Mouse (Mus musculus) left cerebral cortex, adult 8-10 months (tissue): ENCODE measurements around the gene Cage1. TPM values are rescaled to one million over a fixed set of nuclear protein-coding genes. Genes with fewer than 3 reads are reported as not detected.

Source experiments
- DNase-seq, 2 experiments: peaks; one replicate each; pipeline ENCODE4 v3.0.0; 2022; ENCODE audit warnings: low spot score in 2 of 2
- total RNA-seq, 4 experiments: library from RNA; stranded (reverse); gene quantifications; 2 replicates each; pipeline ENCODE4 v1.2.4; 2022

Cage1 gene
- 1 to 10 TPM; 5.1 to 7.9 (median 6.3) TPM for total RNA-seq

DNA sequence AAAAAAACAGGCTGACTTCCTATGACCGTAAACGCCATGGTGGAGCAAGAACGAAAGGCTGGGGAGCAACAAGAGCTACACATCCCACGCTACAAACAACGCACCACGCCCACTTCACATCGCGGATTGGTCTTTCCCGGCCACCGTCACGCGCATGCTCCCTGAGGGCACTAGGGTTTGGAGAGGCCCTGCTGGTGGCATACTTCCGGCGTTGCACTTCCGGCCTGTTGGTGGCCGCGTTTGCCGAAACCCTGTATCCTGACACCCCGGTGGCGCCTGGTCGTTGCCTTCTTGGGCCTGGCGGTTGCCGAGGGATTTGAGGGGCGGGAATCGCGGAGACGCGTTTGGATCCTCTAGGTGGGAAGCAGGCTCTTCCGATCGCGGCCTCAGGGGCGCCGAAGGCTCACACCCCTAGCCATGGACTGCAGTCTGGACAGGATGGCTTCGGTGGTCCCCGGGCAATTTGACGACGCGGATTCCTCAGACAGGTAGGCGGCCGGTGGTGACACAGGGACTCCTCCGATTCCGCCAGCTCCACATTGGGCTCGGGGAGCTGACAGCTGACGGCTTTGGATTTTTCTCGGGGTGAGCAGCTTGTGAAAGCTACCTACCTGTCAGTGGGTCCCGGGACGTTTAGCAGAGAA lies at the start of gene Cage1:
Cage1 (minus strand) TSS at position 26 of the 644 bp plus-strand sequence.
- DNase-seq: peak; percentile 93 to 98

DNA sequence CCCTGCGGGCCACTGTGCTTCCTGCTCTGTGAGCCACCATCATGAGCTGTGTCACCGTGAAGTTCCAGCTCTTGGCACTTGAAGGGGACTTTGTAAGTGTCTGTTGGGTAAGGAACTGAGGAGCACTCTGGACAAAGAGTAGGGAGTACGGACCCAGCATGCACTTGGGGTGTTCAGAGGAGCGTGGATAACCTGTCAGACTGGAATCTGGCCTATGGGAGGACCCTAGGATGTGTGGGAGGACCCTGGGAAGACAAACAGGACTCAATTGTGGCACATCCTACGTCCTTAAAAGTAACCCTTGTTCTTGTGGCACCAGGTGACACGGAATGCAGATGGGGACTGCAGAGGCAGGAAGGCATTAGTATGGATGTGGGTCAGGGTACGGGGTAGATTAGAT lies 44.3 kb upstream of the Cage1 start:
- no peak for DNase-seq

DNA sequence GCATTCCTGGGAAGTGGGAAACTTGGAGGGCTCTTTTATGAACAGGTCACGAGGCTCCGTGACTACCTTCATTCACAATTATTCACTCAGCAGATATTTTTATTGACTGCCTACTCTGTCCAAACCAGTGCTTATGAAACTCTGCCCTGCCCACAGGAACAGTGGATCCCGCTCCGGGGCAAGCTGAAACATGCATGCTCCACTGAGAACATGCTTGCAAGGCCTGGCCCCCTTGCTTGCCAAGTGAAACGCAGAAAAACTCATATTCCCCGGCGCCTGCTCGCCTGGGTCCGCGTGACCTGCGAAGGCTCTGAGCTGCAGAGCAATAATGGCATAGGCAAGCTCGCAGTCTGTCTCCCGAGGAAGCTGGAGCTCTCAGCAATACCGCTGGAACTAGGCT lies 43.9 kb upstream of the Cage1 start:
- DNase-seq: no peak

DNA sequence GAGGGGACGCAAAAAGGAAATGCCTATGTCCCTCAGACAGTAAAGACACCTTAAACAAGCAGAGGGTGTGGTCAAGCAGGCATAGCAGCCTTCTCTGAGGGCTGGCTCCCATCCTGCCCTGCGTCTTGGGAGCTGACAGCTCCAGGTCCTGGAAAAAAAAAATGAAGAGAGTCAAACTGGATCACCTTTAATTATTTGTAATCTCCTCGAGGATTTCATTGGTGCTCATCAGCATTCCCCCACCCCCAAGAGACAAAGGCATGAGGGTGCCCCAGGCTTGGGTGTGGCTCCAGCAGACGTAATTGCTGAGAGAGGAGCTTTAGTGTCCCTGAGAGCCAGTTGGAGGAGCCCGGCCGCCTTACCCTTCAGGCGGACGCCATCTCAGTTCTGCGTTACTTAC lies 43.1 kb upstream of the Cage1 start:
- no peak for DNase-seq

DNA sequence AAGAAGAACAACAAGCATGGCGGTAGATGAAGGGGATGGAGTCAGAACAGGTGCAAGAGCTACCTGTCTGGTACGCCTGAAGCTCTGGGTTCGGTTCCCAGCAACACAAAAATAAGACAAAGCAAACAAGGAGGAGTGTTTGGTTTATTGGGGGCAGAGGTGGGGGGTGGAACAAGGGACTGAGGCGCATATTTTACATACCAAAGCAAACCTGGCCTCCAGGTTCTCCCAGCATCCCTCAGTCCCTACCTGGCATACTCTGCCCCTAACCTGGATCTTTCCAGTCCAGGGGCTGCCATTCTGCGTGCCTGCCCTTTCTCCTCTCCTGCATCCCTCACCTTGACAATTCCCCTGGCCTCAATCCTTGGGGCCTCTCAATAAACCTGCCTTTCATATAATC lies 42.5 kb upstream of the Cage1 start:
- no peak for DNase-seq

DNA sequence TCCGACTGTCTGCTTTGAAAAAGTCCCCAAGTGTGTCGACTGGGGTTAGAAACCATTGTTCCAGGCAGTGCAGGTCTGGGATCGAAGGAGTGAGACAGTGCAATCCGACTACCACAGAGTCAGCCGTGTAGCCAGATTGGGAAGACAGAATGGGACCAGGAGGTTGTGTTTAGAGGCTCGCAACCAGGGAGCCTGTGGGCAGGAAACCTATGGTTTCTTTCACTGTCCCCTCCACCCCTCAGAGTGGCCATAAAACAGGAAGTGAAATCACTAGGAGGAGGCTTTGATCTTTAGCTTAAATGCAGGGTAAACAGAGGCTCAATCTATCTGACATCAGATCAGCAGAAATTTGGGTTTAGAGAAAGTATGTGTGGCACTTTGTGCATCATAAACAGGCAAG lies 42.0 kb upstream of the Cage1 start:
- DNase-seq: no peak

DNA sequence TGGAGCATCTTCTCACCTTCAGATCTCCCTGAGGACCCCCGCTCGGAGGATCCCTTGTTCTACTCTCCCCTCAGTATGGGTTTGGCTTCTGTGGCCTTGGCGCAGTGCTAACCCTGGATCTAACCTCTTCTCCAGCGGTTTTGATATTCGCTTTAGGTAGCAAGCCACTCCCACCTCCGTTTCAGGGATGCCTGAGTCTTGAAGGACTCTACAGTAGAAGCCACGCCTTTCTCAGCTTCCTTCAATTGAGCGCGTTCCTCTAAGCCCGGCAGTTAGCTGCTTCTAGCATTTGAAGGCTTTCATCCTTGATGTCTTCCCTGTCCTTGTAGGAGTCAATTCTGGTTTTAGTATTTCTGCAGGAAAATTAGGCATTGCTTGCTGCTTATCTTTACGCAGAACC lies 40.2 kb upstream of the Cage1 start:
- DNase-seq: no peak

DNA sequence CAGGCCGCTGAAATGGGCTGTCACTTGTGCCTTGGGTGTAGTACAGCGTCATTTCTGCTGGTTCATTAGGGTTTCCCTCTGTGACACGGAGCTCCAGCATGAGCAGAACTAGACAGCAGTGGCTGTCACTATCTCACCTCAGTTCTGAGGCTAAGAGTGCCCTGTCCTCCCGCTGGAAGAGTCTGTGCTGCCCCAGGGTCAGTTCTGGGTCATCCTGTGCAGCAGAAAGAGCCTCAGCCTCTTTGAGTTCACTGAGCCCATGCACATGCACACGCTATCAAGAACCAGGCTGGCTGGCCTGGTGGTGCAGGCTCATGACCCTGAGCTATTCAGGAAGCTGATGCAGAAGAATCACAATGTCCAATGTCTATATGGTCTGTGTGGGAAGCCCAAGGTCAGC lies 37.5 kb upstream of the Cage1 start:
- DNase-seq: no peak

DNA sequence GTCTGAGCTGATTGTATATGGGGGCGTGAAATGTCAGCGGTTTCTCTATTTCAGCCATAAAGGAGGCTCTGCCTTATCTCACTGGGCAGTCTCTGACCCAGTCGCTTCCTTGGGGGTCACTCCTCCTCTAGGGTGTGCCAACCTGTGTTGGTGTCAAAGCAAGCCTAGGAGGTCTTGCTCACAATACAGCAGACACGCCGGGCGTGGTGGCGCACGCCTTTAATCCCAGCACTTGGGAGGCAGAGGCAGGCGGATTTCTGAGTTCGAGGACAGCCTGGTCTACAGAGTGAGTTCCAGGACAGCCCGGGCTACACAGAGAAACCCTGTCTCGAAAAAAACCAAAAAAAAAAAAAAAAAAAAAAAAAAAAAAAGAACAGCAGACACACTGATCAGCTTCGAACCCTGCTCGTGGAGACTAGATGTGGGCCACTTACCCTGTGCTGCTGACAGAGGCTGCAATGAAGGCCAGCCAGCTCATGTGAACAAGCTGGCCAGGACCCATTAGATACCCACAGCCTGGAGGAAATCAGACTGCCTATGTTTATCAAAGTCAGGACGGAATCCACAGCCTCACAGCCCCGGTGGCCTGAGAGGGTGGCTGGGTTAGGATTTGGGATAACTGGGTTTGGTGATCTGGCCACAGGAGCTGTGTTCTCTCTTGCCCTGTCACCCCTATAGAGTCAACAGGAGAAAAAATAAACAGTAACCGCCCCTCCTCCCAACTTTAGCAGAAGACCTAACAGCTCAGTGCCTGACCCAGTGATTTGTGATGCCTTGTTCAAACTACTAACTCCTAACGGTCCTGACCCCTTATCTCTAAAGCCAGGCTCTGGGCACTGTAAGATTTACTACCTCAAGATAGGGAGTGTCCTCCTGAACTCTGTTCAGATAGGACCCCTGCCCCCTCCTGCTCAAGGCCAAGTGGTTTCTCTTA lies 36.8 kb upstream of the Cage1 start:
- no peak for DNase-seq

DNA sequence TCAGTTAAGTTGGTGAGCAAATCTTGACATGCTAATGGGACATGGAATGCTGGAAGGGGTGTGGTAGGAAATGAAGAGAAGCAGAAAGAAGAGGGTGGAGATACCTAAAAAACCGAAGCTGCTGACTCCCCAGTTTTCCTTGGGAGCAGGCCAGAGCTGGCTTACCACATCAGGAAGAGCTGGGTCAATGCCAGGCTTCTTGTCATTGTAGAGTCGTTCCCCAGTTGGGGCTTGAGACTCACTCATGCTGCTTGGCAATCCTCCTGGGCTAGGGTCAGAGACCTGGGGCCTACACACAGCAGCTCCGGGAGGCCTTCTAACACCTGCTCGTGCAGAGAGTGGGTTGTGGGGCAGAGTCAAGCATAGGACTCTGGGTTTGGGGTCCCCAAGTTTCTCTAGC lies 34.1 kb upstream of the Cage1 start:
- no peak for DNase-seq

DNA sequence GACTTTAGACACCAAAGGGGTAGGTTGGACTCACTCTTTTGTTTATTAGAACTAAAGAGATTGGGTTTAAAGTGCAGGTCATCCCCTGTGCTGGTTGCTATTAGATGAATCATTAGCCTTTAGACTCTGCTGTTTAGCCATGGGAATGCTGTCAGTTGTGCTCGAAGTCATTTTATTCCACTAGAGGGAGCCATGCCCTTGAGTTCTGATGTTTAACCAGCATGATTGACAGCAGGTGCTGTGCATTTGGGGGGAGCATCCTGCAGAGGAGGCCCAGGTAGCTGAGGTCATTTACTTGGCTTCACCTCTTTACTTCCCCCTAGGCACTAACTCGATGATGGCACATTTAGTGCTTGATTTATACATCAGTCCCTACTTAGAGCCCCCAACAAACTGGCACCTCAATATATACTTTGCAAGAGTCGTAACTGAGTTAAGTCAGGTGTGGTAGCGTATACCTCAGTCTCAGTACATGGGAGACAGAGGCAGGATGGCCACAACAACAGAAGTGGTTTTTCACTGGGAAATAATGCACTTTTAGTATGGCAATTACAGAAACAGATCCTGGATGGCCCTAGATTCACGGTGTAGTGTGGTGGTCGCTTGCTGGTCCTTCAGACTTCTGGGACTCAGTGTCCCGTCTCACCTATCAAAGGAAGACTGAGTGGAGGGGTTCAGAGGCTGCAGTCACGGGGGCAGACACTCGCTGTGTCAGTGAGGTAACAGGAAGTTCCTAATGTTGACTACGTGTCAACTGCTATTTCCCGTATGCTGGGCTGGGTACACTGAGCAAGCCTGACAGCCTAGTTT lies 28.2 kb upstream of the Cage1 start:
- DNase-seq: no peak

DNA sequence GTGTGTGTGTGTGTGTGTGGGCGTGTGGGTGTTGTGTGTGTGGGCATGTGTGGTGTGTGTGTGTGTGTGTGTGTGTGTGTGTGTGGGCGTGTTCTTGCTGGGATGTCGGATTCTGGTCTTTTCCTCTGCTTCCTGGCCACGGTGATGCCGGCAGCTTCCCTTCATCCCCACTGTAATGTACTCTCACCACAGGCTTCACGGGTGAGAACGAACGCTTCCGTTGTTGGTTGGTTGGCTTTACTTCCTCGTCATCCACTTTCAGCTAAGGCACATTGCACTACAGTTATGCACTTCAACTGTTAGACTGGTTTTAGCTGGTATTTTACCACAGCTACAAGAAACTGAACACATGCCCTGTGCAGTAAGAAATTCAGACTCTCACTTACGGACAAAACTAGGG lies 25.8 kb upstream of the Cage1 start:
- DNase-seq: no peak

DNA sequence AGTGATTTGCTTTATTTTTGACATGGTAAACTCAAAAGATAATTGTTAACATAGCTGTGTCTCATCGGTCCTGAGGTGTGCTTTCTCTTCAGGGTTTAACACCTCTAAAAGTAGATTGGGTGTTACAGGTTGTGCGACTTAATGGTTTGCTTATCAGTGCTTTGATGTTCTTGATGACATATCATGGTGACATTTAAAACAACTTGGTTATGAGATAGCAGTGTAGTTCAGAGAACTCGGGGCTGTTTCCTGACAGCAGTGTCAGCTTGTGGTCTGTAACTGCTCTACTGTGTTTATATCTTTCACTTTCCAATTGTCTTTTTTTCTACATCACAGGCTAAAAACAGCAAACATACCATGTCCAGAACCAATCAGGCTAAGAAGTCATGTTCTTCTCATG lies 13.0 kb upstream of the Cage1 start:
- DNase-seq: no peak

DNA sequence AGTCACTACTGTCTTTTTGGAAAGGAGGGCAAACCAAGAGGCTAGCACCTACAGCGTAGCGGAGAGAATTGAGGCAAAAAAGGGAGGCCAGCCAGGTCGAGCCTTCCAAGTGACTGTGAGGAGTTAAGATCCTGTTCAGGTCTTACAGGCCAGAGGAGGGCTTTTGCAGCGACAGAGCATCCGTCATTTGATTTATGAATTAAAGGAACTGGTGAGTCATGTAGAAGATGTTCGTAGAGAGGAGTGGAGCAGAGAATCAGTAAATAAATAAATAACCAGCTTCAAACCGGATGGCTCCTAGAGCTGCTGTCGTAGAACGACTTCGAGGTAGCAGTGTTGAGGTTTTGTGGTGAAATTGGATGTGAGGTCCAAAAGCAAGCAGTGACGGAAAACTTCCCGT lies 942 bp upstream of the Cage1 start:
- DNase-seq: no peak

DNA sequence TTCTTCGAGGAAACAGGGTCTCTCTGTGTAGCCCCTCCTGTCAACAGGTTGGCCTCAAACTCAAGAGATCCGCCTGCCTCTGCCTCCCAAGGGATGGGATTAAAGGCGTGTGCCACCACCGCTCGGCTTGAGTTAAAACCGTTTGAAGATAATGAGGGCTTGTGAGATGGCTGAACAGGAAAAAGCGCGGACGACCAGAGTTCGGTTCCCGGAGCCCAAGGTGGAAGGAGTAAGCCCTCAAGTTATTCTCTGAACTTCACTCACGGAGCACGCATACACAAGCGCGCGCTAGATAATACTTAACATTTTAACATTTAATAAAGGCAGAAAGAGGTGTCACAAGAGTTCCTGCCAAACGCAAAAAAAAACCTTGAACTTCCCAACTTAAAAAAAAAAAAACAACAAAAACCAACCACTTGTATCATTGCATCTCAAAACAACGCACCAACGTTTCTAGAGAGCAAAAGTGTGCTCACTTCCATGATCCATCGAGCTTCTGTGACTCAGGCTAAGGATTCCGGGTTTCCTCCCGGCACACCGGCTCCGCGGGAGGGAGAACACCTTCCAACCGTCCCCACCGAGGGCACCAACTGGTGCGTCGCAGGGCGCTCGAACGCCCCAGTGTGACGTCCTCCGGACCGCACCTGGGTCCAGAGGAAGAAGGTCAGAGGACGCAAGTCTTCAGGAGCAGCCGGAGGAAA lies 376 bp downstream of the Cage1 start, which contains the start of gene Riok1:
Riok1 (plus strand) TSS at position 653 of the 701 bp plus-strand sequence.
- DNase-seq: no peak

DNA sequence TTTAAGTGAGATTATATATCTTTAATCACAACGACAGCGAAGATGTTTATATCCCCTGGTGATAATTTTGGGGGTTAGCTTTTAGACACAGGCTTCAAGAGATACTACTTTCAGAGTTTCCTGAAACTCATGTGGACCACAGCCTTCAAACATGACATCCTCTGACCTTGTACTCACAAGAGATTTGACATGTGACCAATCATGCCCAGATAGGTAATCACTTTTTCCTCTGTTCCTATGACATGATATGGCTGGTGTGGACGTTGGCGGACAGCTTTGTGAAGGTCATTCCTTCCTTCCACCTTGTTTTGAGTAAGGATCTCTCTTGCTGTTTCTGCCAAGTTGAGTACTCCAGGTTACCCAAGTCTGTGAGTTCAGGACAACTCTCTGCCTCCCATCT lies 8.5 kb downstream of the Cage1 start:
- DNase-seq: no peak

DNA sequence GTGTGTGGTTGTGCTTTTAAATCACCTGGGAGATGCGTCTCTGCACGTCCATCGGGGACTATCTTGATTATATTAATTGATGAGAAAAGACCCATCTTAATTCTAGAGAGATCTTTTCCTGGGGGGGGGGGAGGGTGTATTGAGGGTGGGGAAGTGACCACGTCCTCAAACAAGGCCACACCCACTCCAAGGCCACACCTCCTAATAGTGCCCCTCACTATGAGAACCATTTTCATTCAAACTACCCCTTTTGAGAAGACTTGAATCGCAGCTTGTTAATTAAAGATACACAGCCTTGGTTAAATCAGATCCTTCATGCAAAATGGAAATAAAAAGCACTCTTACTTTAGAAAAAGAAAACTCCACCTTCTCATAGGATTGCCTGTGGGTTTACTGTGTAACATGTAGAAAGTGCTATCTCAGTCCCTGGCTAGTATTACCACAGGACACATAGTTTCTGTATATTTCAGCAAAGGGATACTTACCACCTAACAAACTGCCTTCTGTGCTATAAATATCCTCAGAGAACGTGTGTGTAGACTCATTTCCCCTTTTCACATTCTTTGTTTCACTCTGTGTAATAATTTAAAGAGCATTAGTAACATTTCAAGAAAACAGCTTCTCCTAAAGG lies 9.1 kb downstream of the Cage1 start:
- no peak for DNase-seq

DNA sequence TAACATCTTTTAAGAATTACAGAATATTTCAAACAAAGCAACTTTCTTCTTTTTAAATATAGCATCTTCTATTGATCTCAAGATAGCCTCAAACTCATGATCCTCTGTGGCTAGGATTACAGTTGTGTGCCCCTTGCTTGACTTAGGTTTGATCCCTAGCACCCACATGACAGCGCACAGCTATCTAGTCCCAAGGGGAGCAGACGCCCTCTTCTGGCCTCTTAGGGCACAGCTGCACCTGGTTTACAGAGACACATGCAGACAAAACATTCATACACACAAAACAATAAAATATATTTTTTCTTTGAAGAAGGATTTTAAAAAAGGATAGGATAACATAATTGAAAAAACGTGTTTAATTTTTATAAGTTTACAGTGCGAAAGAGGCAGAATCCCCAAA lies 11.0 kb downstream of the Cage1 start:
- no peak for DNase-seq

DNA sequence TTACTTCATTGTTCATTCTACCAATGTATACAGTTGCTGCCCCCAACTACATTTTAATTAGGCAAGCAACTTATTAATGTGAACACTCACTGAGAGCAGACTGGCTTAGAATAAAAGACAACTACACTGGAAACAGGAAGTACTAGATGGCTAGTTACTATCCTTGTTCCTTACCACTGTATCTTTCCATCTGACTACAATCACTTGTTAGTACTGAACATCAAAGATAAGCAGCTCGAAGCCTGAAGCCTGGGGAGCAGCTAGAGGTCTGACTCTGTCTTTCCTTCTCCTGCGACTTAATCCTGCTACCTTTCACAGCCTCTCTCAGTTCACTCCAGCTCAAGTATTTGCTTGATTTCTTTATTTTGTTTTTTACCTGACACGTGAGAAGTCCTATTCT lies 18.1 kb downstream of the Cage1 start:
- no peak for DNase-seq

DNA sequence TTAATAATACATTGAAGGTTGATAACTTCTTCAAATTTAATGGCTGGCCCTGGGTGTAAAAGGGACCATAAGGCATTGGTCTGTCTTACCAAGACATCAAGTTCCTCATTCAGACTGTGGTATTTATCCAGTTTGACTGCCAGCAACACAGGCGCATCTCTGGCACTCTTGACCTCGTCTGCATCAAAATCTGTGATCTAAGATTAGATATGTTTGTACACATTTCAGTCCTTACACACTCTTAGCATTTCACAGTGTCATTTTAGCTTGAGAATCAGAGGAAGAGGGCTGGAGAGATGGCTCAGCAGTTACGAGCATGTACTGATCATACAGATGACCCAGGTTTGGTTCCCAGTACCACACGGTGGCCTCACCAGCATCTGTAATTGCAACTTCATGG lies 21.3 kb downstream of the Cage1 start:
- no peak for DNase-seq

DNA sequence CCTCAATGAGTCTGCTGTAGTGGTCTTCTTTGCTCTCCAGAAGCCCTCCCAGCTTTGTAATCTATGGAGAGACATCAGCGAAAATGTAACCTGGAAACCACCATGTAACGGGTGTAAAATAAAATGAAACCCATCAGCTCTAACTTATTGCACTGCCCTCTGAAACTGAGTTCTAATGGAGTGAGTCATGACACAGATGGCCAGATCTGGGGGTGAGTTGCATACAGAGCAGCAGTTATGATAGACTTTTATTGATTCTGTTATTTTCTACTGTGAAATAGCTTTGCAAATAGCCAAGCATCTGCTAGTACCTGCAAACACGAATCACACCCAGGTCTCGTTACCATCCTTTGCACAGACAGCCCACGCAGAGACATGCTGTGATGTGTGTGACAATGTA lies 24.4 kb downstream of the Cage1 start:
- no peak for DNase-seq
